Mouse (Mus musculus): ENCODE data around the gene Irak2. TPM values are rescaled to one million over a fixed set of nuclear protein-coding genes. Genes with fewer than 3 reads are reported as not detected.
A peak's percentile ranks its signal among the peaks of the same experiment; 100 is the strongest.

Gene Irak2
- polyA plus RNA-seq, 1 experiment from 2014 or later, result 0.90 TPM

DNA sequence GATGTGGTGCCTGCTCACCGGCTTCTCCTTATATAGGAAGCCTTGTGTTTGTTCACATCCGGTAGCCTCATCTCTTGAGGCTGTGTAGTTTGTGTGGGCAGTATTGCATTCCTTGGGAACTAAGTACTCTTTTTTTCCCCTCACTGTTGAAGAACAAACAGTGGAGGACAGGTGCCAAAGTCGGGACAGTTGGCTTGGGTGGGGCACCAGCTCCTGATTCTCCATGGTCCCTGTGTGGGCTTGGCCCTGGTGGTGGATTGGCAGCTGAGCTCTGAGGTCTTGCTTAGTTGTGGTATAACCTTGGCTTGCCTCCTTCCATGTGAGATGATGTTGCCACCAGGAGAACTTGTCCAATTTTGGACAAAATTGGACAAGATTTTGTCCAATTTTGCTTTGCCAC is 81.6 kb downstream of the Irak2 start, which contains the start of gene Ghrl:
Gene Ghrl (minus strand): TSS at position 3 of the 400 bp plus-strand sequence.
- no peak within 1 kb of the TSS for H3K4me3 ChIP-seq (ENCODE audit: low read depth, low read length)
- H3K9ac ChIP-seq (ENCODE audit: low read length), result no peak within 1 kb of the TSS
- no peaks in the 10 kb centered on the region for H3K9me3 ChIP-seq (replicated peaks; ENCODE audit: control insufficient read depth, low read length)
- peaks cover 66% of the 10 kb centered on the region for H3K36me3 ChIP-seq (ENCODE audit: control insufficient read depth, insufficient read depth, low read length)
- H3K27ac ChIP-seq (ENCODE audit: low read depth, low read length), result no peak within 1 kb of the TSS
- 89% methylated on average over 3 of the region's 3 CpGs for WGBS
- H3K4me1 ChIP-seq (ENCODE audit: control insufficient read depth, insufficient read depth, low read length), result no peaks in the 10 kb centered on the region
- H3K27me3 ChIP-seq (replicated peaks; ENCODE audit: control insufficient read depth, insufficient read depth, low read length), result no peaks in the 10 kb centered on the region
- ATAC-seq (no peak), DNase-seq (ENCODE audit: low spot score) (no peak)
- H3K4me2 ChIP-seq (ENCODE audit: low read length), result no peak within 1 kb of the TSS

- Histone ChIP-seq H3K36me3 (ENCODE audit: control insufficient read depth, insufficient read depth, low read length) (peaks cover 65% of the 10 kb centered on the region), H3K9me3 (replicated peaks; ENCODE audit: control insufficient read depth, low read length) (no peaks in the 10 kb centered on the region), H3K4me3 (ENCODE audit: low read depth, low read length) (no peak overlapping the region), H3K27ac (ENCODE audit: low read depth, low read length) (no peak overlapping the region), H3K9ac (ENCODE audit: low read length) (no peak overlapping the region), H3K4me2 (ENCODE audit: low read length) (no peak overlapping the region), H3K27me3 (replicated peaks; ENCODE audit: control insufficient read depth, insufficient read depth, low read length) (no peaks in the 10 kb centered on the region), H3K4me1 (ENCODE audit: control insufficient read depth, insufficient read depth, low read length) (no peaks in the 10 kb centered on the region)
- 92% methylated on average over 4 of the region's 4 CpGs for WGBS
- no peak for DNase-seq (ENCODE audit: low spot score)
- ATAC-seq, result no peak
Observed at GRCm38 (mm10) chr6:113721061-113721460, 82.8 kb downstream of the Irak2 start.

- Histone ChIP-seq H3K4me3 (ENCODE audit: low read depth, low read length) (no peak overlapping the region), H3K27ac (ENCODE audit: low read depth, low read length) (no peak overlapping the region), H3K4me1 (ENCODE audit: control insufficient read depth, insufficient read depth, low read length) (no peaks in the 10 kb centered on the region), H3K9me3 (replicated peaks; ENCODE audit: control insufficient read depth, low read length) (no peaks in the 10 kb centered on the region), H3K27me3 (replicated peaks; ENCODE audit: control insufficient read depth, insufficient read depth, low read length) (no peaks in the 10 kb centered on the region), H3K9ac (ENCODE audit: low read length) (no peak overlapping the region), H3K36me3 (ENCODE audit: control insufficient read depth, insufficient read depth, low read length) (peaks cover 87% of the 10 kb centered on the region), H3K4me2 (ENCODE audit: low read length) (no peak overlapping the region)
- 93% methylated on average over 7 of the region's 7 CpGs for WGBS
- no peak for ATAC-seq
- DNase-seq (ENCODE audit: low spot score), result no peak
Observed at GRCm38 (mm10) chr6:113728181-113728580, 89.9 kb downstream of the Irak2 start.

GRCm38 (mm10) chr6:113731296-113731695 is 93.0 kb downstream of the Irak2 start:
- Histone ChIP-seq H3K4me3 (ENCODE audit: low read depth, low read length) (no peak overlapping the region), H3K9ac (ENCODE audit: low read length) (no peak overlapping the region), H3K4me1 (ENCODE audit: control insufficient read depth, insufficient read depth, low read length) (no peaks in the 10 kb centered on the region), H3K27me3 (replicated peaks; ENCODE audit: control insufficient read depth, insufficient read depth, low read length) (no peaks in the 10 kb centered on the region), H3K4me2 (ENCODE audit: low read length) (no peak overlapping the region), H3K27ac (ENCODE audit: low read depth, low read length) (no peak overlapping the region), H3K9me3 (replicated peaks; ENCODE audit: control insufficient read depth, low read length) (no peaks in the 10 kb centered on the region), H3K36me3 (ENCODE audit: control insufficient read depth, insufficient read depth, low read length) (peaks cover 93% of the 10 kb centered on the region)
- DNase-seq (ENCODE audit: low spot score) (no peak), ATAC-seq (no peak)
- 94% methylated on average over 3 of the region's 3 CpGs for WGBS

DNA sequence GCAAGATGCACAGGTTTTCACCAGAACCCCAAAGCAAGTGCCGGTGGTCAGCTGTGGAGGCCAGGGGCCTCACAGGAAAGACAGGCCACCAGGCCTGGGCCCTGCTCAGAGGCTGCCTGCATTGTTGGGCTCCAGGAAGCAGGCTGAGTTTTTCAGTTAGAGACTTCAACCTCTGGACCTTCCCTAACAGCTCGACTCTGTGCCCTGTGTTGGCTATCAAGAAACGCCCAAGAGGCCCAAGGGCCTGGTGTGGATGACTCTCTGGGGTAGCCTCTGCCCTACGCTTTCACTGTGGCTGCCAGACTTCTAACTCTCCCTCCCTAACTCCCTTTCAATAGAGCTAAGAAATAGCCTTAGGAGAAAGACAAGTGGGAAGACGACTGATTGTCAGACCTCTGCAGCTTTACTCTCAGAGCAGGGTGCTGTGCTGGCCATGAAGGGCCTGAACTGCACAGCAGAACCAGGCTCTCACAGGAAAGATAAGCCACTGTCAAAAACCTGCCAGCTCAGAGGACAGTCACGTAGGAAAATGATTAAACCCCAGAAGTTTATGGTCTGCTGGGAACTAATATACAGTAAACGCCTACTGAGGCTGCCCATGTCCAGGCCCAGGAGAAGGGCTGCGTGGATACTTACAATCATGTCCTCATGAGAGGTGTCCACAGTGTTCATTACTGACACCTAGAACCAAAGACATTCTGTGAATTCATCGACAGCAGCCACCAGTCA is 99.2 kb downstream of the Irak2 start:
- WGBS, result 90% methylated on average over 9 of the region's 9 CpGs
- Histone ChIP-seq H3K27ac (ENCODE audit: low read depth, low read length) (no peak overlapping the region), H3K9ac (ENCODE audit: low read length) (no peak overlapping the region), H3K9me3 (replicated peaks; ENCODE audit: control insufficient read depth, low read length) (no peaks in the 10 kb centered on the region), H3K4me3 (ENCODE audit: low read depth, low read length) (no peak overlapping the region), H3K27me3 (replicated peaks; ENCODE audit: control insufficient read depth, insufficient read depth, low read length) (no peaks in the 10 kb centered on the region), H3K4me1 (ENCODE audit: control insufficient read depth, insufficient read depth, low read length) (peaks cover 6% of the 10 kb centered on the region), H3K36me3 (ENCODE audit: control insufficient read depth, insufficient read depth, low read length) (peaks cover 51% of the 10 kb centered on the region), H3K4me2 (ENCODE audit: low read length) (no peak overlapping the region)
- DNase-seq (ENCODE audit: low spot score), result no peak
- no peak for ATAC-seq

DNA sequence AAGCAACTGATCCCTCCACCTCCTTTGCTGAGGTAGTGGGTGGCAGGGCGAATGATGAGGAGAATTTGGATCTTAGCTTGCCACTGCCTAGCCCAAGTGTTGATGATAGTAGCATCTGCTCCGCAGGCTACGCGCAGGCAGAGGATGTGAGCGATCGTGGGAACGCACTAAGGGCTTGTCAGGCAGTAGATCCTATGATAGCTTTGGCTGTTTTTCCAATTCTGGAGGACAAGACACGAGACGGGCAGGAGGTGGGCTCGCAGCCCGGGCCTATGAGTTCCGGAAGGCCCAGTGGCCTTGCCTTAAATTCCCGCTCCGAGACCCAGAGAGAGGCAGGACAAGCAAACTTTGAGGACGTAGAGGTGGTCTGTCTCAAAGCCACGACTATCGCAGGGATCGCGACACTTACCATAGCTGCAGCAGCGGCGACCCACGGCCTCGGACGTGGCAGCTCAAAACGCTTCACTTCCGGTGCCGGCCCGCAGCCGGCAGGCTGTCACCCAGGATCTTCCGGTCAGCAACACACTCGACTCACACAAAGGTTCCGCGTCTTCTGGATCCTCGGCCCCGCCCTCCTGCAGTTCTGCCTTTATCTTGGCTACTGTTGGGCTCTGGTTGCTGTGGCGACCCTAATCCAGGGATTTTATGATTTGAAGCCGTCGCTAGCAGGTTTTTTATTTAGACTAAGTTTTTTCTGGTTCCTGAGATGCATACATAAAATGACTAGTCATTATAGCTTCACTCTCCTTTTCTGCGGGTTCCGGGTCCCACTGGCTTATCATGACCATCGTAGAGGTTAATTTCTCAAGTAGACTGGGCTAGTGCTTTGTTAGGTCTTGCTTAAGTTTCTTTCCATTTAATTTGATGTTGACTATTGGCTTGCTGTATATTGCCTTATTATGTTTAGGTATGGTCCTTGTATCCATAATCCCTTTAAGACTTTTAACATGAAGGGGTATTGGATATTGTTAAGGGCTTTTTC is 102.3 kb downstream of the Irak2 start, which contains the start of gene Sec13:
Gene Sec13 (minus strand): TSS at position 508 of the 982 bp plus-strand sequence.
- Histone ChIP-seq H3K9ac (ENCODE audit: low read length) (peak within 1 kb of the TSS; percentile 76), H3K27me3 (replicated peaks; ENCODE audit: control insufficient read depth, insufficient read depth, low read length) (no peaks in the 10 kb centered on the region), H3K36me3 (ENCODE audit: control insufficient read depth, insufficient read depth, low read length) (peaks cover 27% of the 10 kb centered on the region), H3K9me3 (replicated peaks; ENCODE audit: control insufficient read depth, low read length) (no peaks in the 10 kb centered on the region), H3K27ac (ENCODE audit: low read depth, low read length) (no peak within 1 kb of the TSS; the same call in 1 of the 2 replicates), H3K4me2 (ENCODE audit: low read length) (peak within 1 kb of the TSS; percentile 72), H3K4me1 (ENCODE audit: control insufficient read depth, insufficient read depth, low read length) (peaks cover 6% of the 10 kb centered on the region), H3K4me3 (ENCODE audit: low read depth, low read length) (peak within 1 kb of the TSS; percentile 80)
- peak; percentile 91 for ATAC-seq
- peak; percentile 94 for DNase-seq (ENCODE audit: low spot score)
- 7% methylated on average over 41 of the region's 41 CpGs for WGBS

GRCm38 (mm10) chr6:113741425-113741824 is 103.2 kb downstream of the Irak2 start:
- Histone ChIP-seq H3K9ac (ENCODE audit: low read length) (no peak overlapping the region), H3K4me3 (ENCODE audit: low read depth, low read length) (no peak overlapping the region), H3K27me3 (replicated peaks; ENCODE audit: control insufficient read depth, insufficient read depth, low read length) (no peaks in the 10 kb centered on the region), H3K27ac (ENCODE audit: low read depth, low read length) (no peak overlapping the region), H3K4me1 (ENCODE audit: control insufficient read depth, insufficient read depth, low read length) (peaks cover 6% of the 10 kb centered on the region), H3K36me3 (ENCODE audit: control insufficient read depth, insufficient read depth, low read length) (peaks cover 18% of the 10 kb centered on the region), H3K9me3 (replicated peaks; ENCODE audit: control insufficient read depth, low read length) (no peaks in the 10 kb centered on the region), H3K4me2 (ENCODE audit: low read length) (no peak overlapping the region)
- ATAC-seq (no peak), DNase-seq (ENCODE audit: low spot score) (no peak)
- 62% methylated on average over 2 of the region's 2 CpGs for WGBS

GRCm38 (mm10) chr6:113742321-113742720 is 104.1 kb downstream of the Irak2 start:
- no peak overlapping the region for H3K4me3 ChIP-seq (ENCODE audit: low read depth, low read length)
- no peak overlapping the region for H3K9ac ChIP-seq (ENCODE audit: low read length)
- no peaks in the 10 kb centered on the region for H3K27me3 ChIP-seq (replicated peaks; ENCODE audit: control insufficient read depth, insufficient read depth, low read length)
- peak; percentile 72 for DNase-seq (ENCODE audit: low spot score)
- no peaks in the 10 kb centered on the region for H3K9me3 ChIP-seq (replicated peaks; ENCODE audit: control insufficient read depth, low read length)
- peaks cover 6% of the 10 kb centered on the region for H3K4me1 ChIP-seq (ENCODE audit: control insufficient read depth, insufficient read depth, low read length)
- WGBS, result 76% methylated on average over 1 of the region's 1 CpGs
- ATAC-seq, result no peak
- H3K4me2 ChIP-seq (ENCODE audit: low read length), result no peak overlapping the region
- H3K36me3 ChIP-seq (ENCODE audit: control insufficient read depth, insufficient read depth, low read length), result peaks cover 12% of the 10 kb centered on the region; the same call in 1 of the 2 replicates
- H3K27ac ChIP-seq (ENCODE audit: low read depth, low read length), result no peak overlapping the region
